Mouse (Mus musculus): Measurements from ENCODE around the gene Alg11.

- TF ChIP-seq CTCF (conservative IDR thresholded peaks at IDR 0.05; ENCODE audit: low read length): no peak
- no peak for TF ChIP-seq NANOG (IDR thresholded peaks at IDR 0.05; ENCODE audit: borderline replicate concordance, low read length)
- no peak for TF ChIP-seq POU5F1 (IDR thresholded peaks at IDR 0.05; ENCODE audit: borderline replicate concordance, low read length)
Measured at GRCm38 (mm10) chr8:22040153-22040509, 20.4 kb upstream of the Alg11 start.

Measured in E14TG2a.4 (cell line).